Mouse (Mus musculus): Measurements from ENCODE around the gene Gm35549.
"Not testable (repeated sequence)": the region's sequence is repeated elsewhere in the genome, so short reads cannot be mapped to it uniquely, and the experiment has no call there.

The Gm35549 gene

DNA sequence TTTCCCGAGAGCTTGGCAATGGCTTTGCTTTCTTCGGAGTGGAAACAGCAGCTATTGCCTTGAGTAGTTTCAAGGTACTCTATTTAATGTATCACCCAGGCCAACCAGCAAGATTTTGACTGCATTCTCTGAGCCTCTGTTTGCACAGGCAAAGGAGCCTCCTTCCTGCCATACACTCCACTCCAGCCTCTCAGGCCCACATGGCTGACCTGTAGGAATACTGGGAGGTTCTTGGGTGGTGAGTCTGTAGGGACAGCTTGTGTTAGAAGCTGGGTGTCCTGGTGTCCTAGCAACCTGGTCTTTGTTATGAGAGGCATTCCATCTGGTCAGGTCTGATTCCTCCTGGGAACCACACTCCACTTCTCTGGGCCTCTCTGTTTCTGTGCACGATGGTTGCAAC is at the start of gene Gm35549:
Gm35549 (minus strand) TSS at position 276 of the 400 bp plus-strand sequence.
- DNase-seq = no peak

DNA sequence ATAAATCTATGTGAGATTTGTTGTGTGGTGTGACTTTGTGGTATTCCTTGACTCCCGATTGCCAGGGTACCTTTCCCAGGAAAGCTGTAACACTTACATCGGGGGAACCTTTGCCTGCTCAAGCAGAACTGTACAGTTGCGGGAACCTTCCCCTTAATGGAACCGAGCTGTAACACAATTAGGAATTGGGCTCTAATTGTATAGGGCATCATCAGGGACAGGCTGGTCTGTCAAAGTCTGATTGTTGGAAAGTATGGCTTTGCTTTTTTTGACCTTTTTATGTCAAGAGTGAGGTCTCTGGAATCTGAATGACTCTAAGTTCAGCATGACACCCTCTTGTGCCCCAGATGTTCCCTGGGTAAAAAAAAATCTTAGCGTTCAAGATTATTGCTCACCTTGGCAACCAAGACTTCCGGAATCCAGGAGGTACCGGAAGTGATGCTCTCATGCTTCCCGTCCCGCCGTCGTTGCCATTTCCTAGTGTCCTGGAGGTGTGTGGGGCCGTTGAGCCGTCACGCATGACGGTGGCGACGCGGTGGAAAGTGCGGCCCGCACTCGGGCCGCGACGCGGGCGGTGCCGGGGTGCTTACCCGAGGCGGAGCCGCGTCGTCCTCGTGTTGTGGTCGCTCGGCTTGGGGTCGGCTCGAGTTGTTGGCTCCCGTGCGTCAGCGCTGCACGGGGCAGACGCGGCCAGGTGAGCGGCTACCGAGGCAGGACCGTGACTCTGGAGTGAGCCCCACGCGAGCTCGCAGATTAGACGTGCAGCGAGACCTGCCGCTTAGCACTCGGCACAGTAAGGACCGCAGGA is 42.7 kb upstream of the Gm35549 start:
- DNase-seq = peak; percentile 78

DNA sequence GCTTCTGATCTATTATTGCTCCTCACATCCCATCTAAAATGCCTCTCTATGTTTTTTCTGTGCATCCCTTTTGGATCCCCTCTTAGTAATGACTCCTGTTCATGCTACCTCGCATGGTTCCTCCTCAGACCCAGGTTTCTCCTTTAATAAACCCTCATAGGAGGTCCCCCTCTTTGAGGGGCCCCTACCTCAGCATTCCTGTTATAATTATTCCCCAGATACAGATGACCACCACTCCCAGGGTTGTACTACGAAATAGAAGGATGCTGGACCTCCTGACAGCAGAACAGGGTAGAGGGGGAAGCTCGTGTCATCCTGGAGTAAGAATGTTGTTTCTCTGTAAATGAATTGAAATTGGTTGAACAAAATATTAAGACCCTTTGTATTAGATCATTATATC is 41.5 kb upstream of the Gm35549 start, which contains the start of gene Zkscan7:
Zkscan7 (plus strand) TSS at position 301 of the 400 bp plus-strand sequence.
- no peak for DNase-seq

DNA sequence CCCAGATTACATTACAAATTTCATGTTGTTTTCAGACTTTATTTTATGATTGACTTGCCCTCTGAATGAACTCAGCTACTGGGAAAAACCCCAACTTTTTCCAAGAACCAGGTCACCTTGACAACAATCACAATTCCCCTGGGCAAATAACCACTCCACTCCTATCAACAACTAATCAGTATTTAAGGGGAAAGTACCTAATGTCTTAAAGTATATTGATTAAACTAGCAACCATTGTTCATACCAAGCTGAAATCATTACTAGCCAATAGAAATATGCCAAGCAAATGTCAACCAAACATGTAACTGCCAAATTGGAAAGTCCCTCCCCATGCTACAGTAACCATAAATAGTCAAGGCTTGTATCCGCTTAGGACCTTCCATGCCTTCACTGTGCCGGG is 31.3 kb upstream of the Gm35549 start:
- DNase-seq = no peak

DNA sequence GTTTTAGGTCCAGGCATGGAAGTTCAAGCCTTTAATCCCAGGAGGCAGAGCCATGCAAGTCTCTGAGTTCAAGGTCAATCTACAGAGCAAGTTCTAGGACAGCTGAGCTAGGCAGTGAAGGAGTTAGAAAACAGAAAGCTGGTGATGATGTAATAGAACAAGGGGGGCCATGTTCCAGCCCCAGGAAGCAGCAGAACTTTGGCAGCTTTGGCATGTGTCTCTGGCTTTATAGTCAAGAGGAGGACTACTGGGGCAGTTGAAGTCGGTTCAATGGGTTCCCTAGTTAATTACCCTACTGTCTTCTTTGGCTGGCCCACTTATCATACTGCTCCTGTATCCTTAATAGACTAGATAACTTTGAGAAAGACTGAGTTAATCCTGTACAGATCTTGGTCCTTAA is 30.8 kb upstream of the Gm35549 start:
- no peak for DNase-seq

DNA sequence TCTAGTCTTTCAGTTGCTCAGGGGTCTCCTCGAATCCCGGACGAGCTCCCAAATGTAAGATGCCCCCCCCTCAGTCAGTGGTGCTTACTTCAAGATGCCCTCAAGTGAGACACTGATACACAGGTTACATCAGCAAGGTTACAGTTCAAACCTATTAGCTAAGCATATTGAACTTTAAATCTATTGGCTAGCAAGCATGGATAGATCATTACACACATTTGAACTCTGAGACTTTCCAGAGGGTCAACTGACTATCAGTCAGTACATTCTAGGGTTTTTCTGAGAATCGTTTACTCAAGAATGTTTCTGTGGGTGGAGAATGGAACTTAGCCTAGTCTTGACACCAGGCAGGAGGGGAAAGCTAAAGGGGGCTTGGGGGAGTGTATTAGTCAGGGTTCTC is 28.8 kb upstream of the Gm35549 start:
- no peak for DNase-seq

DNA sequence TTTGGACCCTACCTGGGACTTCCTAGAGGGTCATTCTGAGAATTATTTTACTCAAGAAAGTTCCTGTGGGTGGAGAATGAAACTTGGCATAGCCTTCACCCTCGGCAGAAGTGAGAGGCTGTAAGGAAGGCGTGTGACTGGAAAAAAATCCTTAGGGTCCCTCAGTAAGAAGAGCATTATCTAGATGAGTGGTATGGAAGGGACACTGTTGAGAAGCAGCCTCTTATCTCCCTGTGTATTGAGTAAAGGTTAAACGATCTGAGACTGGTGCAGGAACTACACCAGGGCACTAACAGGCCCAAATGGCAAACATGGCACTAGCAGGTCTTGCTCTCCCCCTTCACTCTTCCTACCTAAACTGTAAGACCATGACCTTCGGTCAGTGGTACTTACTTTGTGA is 22.4 kb upstream of the Gm35549 start:
- DNase-seq = no peak

DNA sequence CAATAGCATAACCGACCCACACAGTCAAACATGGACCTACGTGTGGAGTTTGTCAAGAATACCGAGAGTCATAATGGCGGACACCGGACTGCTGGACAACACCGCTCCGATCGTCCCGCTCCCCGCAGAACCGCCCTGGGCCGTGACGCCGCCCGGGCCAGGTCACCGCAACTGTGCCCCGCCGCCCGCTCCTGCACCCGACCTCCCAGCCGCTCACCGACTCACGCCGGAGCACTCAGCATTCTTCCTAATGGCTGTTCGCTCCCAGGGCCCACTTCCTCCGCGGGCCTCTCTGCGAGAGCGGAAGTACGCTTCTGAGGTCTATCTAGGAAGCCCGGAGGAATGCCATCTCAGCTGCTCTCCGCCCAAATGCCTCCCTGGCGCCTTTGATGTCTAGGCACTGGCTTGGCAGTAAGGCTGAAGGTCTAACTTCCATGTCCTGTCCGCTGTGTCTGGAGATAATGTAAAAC is 21.9 kb upstream of the Gm35549 start, which contains the start of gene Zfp445:
Zfp445 (minus strand) TSS at position 310 of the 470 bp plus-strand sequence.
- peak; percentile 84 for DNase-seq

DNA sequence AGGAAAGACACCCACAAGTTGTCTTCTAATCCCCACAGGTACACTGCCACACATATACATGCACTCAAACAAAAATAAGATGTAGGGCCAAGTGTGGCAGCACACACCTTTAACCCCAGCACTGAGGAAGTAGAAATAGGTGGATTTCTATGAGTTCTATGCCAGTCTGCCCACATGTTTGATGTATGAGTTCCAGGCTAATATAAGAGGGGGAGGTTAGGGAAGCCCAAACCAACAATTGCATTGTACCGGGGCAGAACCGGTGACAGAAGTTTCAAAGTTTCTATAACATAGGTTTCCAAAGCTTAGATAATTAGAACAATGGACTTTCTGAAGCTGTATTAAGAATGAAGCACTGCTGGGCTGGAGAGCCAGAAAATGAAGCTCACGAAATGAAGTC is 21.0 kb upstream of the Gm35549 start:
- DNase-seq = no peak

DNA sequence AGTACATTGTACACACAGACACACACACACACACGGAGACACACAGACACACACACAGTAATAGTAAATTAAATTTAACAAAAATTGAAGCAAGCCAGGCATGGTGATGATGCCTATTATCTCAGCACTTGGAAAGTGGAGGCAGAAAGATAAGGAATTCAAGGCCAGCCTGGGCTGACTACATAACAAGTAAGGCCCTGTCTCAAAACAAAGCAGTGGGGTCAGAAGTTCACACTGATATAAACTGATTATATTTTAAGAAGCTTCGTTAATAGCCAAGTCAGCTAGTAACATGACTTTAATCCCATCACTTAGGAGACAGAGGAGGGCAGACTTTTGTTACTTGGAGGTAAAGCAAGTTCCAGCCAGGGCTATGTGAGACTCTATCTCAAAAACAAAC is 19.9 kb upstream of the Gm35549 start:
- no peak for DNase-seq

DNA sequence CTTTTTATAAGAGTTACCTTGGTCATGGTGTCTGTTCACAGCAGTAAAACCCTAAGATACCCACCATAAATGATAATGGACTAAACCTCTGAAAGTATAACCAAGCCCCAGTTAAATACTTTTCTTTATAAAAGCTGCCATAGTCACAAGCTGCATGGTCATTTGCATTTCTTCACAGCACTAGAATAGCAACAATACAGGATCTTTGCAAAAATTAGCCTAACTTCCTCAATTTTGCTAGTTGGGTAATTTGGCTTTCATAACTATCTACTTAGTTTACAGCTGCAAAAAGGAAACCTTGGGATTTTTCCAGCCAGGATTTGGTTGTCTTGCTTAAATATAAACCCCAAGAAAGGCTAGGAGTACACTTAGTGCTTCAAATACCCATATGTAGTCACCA is 16.9 kb upstream of the Gm35549 start:
- DNase-seq = no peak

DNA sequence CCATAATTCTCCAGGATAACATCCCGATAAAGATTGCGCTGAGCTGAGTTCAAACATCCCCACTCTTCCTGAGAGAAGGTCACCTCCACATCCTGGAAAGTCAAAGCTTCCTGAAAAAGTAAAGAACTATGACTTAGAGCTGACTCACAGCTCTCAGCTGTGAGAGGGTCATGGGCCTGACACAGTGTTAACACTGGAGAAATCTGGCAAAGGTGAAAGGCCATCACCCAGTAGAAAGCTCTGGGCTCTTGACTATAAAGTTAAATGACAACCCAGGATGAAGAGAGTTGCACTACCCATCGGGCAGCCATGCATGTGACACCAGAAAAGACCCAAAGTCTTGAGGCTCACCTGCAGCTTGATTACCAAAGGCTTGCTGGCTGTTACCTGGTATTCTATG is 12.9 kb upstream of the Gm35549 start:
- no peak for DNase-seq

DNA sequence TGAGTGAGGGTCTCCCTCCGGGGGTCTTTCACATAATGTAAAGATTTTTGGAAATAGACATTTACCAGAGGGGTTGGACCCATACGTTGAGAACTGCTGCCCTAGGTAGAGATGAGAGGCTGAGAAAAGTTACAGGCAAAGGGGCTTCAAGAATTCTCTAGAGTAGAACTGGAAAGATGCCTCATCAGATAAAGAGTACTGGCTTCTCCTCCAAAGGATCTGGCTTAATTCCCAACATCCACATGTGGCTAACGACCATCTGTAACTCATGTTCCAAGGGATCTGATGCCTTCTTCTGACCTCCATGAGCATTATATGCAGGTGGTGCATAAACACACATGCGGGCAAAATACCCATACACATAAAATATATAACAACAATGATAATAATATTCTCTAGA is 11.8 kb upstream of the Gm35549 start:
- no peak for DNase-seq

DNA sequence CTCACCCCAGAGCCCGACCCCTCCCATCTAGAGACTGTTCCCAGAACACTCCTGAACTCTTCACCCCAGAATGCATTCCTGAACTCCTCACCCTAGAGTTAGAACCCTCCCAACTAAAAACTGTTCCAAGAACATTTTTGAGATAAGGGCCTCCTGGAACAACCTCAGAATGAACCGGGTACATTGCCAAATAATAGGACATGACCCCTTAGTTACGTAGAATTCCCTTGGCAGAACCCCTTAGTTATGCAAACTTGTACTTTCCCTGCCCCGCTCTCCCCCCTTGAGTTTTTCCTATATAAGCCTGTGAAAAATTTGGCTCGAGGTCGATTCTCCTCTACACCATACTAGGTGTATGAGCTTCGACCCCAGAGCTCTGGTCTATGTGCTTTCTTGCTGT is 11.3 kb upstream of the Gm35549 start:
- not testable (repeated sequence) for DNase-seq

DNA sequence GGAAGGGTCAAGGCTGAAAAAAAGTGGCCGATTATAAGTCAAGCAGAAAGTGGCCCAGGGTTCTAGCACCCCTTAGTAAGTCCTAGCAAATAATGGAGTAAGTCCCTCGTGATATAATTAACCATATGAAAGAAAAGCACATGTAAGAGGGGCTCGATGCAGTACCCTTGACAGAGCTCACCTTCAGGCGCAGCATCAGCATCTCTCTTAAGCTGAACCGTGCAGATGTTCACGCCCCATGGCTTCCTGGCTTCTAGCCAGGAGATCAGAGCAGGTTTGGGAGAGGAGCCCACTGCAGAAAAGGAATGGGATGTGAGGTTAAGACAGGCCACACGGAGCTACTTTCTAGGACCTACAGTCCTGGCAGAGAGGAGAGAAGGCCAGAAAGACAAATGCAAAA is 10.7 kb upstream of the Gm35549 start:
- DNase-seq = no peak

DNA sequence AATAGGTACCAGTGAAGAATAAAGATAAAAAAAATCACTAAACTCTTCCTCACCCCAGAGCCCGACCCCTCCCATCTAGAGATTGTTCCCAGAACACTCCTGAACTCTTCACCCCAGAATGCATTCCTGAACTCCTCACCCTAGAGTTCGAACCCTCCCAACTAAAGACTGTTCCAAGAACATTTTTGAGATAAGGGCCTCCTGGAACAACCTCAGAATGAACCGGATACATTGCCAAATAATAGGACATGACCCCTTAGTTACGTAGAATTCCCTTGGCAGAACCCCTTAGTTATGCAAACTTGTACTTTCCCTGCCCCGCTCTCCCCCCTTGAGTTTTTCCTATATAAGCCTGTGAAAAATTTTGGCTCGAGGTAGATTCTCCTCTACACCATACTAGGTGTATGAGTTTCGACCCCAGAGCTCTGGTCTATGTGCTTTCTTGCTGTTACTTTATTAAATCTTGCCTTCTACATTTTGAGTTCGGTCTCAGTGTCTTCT is 4.0 kb upstream of the Gm35549 start:
- DNase-seq = not testable (repeated sequence)

DNA sequence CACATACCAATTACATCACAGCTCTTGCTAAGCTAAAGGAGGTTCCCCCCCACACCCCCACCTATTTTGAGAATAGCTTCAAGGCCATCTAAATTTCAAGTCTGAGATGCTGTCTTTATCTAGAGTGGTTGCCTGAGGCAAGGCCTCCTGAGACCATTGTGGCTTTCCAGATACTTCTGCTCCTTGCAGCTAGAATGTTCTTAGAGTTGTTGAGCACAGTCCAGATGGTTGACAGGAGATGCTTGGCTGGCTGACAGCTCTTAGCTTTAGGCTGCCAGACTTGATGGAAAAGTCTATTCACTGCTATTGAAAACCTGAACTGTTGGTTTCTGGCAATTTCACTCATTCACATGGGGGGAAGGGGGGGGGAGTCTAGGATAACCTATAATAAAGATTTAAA is 2.3 kb upstream of the Gm35549 start:
- DNase-seq = peak; percentile 29

DNA sequence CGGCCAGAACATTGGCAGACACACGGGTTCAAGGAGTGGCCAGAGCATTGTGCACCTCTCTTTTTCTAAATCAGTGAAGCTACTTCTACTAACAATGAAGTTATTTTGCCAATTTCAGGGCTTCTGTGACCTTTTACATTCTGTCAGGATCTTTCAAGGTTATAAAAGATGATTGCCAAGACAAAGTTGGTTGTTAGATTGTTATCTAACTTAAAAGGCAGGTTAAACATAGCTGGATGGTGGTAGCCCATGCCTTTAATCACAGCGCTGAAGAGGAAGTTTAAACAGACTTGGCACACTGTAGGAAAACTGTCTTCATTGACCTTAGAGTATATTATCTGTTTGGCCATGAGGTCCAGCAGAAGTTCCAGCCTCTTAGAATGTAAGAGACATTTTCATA is 1.8 kb upstream of the Gm35549 start:
- DNase-seq = no peak

DNA sequence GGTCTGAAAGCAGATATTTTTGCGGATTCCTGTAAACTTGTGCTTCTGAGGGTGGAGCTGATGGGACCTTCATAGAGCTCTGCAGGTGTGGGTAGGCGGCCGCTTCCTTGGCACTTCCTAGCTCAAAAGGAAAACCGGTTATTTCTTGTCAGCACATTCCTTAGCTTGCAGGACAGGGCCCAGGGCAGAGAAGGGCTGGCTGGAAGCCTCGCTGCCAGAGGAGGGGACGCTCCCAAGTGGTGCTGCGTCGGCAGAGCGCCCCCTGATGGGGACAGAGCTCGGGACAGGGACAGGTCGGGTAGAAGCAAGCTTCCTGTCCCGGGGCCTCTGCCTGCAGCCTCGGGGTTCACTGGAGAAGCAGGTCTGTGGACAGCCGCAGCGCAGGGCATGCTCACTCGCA is 6.2 kb downstream of the Gm35549 start:
- DNase-seq = peak; percentile 11

DNA sequence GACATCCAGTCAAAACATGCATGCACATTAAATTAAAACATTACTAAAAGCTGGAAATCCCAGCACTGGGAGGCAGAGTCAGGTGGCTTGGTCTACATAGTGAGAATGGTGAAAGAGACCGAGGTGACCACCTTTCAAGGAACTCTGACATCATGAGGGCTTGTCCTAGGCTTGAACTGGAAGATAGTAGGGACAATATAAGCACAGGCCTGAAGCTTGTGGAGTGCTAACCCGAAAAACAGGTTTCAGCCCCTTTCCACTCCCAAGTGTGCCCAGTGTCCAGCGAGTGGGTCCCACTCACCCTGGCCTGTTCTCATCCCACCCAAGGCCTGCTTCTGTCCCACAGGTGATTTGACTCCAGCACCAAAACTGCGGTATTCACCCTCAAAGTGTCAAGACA is 6.6 kb downstream of the Gm35549 start:
- DNase-seq = no peak

DNA sequence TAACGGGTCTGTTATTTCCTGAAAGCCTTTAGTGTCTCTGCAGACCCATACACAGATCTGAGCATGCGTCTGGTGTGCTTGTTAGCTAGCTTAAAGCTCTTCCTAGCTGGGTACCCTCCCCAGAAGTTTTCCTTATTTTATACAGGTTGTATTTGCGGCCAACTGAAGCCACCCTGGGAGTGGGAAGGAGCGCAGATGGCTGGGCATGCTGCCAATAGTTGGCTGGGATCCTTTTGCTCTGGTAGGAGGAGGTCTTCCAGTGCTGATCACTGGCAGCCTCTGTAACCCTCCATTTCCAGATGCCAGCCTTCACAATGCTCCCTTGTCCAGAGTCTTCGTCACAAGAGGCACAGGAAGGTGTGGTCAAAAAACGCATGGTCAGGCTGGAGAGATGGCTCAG is 7.0 kb downstream of the Gm35549 start:
- DNase-seq = peak; percentile 65

DNA sequence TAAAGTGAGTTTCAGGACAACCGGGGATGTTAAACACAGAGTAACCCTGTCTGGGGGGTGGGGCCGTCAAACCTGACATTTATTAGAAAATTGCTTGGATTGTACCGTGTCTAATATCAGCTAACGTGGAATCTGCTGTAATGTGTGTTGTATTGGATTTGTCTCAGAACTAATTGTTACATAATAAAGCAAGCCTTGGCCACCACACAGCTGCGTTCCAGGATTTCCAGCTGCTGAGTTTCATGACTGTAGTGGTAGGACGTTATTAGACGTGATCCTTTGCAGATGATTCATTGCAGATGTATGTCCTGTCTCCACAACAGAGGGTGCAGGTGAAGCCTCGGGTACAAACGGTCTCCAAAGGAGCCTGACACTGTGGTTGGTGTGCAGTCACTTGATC is 7.7 kb downstream of the Gm35549 start:
- DNase-seq = no peak

DNA sequence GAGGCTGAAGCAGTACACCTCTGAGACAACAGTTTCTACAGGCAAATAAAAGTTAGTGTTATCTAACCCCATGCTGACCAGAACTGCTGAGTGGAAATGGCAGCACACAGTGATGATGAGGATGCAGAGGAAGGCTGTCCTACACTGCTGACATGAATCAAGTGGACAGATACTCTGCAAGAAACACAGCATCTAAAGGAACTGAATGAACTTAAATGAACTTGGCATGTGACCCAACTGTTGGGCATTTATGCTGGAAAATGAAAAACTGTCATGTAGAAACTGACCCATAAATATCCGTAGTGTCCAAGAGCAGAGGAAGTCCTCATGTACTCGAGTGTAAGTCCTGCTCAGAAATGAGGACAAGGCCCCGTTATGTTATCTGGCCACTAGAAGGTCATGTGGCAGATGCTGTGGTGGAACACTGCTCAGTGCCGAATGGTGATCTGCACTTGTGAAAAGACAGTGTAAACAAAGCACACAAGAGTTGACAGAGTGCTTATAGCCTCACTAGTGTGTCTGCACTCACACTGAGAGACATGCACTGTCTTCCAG is 13.9 kb downstream of the Gm35549 start:
- DNase-seq = no peak

DNA sequence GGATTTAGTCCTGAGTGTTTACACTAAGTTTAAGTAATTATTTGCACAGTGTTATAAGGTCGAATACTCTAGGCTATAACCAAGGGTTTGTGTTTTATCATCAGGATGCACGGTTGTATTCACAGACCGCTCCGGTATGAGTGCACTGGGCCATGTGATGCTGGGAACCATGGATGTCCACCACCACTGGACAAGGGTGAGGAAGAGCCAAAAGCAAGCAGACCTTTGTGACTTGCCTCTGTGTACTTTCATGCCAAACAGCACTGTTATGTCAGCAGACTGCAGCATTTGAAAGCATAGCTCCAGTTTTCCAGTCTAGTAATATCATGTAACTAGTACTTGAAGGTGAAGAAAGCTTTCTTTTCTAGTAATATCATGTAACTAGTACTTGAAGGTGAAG is 17.1 kb downstream of the Gm35549 start:
- no peak for DNase-seq
